Mouse (Mus musculus): ENCODE results near the gene Capza2. TPM values are rescaled to one million over a fixed set of nuclear protein-coding genes. Genes with fewer than 3 reads are reported as not detected.

The Capza2 gene
- total RNA-seq, 1 experiment: 73.4 TPM

DNA sequence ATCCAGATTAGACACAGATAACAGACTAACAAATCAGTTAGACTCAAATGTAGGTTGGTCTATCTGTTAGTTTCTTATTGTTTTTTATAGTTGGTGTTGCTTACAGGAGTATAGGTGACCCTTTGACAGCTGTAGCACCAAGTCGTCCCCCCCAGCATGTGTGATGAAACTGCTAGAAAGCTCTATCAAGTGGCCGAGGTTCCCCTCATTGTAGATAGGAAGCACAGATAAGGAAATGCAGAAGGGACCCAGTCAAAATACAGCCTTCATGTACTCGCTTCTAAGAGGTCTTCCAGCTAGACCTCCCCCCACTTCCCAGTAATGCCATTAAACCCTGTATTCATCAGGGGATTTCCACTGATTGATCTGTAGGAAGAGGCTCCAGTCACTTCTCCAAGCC, 6.7 kb downstream of the Capza2 start:
- Histone ChIP-seq H3K9me3 (ENCODE audit: control insufficient read depth, insufficient read depth, low read depth, low read length) (no peaks in the 10 kb centered on the region), H3K36me3 (ENCODE audit: control insufficient read depth, insufficient read depth, low read length, poor library complexity, severe bottlenecking) (no peaks in the 10 kb centered on the region), H3K9ac (ENCODE audit: insufficient read depth, low read depth, low read length, poor library complexity, severe bottlenecking) (no peak overlapping the region), H3K4me1 (ENCODE audit: control insufficient read depth in 2 of 2, insufficient read depth in 2 of 2, low read length in 2 of 2, poor library complexity in 1 of 2) (peaks cover 0 to 4% of the 10 kb centered on the region in 2 experiments; a peak in 1 of 4 replicates), H3K27ac (ENCODE audit: insufficient read depth, low read depth, low read length, poor library complexity, severe bottlenecking) (no peak overlapping the region), H3K4me3 (ENCODE audit: insufficient read depth in 1 of 2, low read depth in 1 of 2, low read length in 2 of 2, poor library complexity in 1 of 2, severe bottlenecking in 1 of 2) (no peak overlapping the region)
- DNase-seq (ENCODE audit: low read depth, low spot score): no peak
- in situ Hi-C loops (cut with MboI; ENCODE audit: low sequenced_read_pairs in 2 of 2, unreplicated experiment in 2 of 2): no loop called here
- TF ChIP-seq HCFC1 (IDR thresholded peaks at IDR 0.05; ENCODE audit: borderline replicate concordance, insufficient read depth, low read length): no peak
- no peak for TF ChIP-seq ZC3H11A (IDR thresholded peaks at IDR 0.05; ENCODE audit: borderline replicate concordance, low read depth, low read length)
- no peak for TF ChIP-seq ZNF384 (IDR thresholded peaks at IDR 0.05; ENCODE audit: low read depth, low read length)
- no peak for TF ChIP-seq CHD2 (IDR thresholded peaks at IDR 0.05; ENCODE audit: low read depth, low read length)
- no peak for TF ChIP-seq MAFK (IDR thresholded peaks at IDR 0.05; ENCODE audit: insufficient read depth, low read depth, low read length)

DNA sequence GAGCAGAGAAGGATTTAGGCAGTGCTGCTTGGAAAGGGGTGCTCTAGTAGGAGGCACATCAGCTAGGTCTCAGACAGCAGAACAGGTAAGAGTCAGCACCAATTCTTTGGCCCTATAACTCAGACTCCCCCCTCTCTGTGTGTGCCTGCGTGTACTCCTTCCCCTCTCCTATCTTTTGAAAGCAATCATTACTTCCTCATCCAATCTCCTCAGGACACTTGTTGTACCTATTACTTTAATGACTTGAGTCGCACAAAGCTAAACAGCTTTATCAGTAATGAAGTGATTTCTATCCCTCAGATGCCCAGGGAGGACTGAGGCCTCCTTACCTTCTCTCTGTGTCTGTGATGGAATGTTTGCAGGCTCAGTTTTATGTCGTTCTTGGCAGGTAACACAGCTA, 10.1 kb downstream of the Capza2 start:
- TF ChIP-seq HCFC1 (IDR thresholded peaks at IDR 0.05; ENCODE audit: borderline replicate concordance, insufficient read depth, low read length) (no peak), MAFK (IDR thresholded peaks at IDR 0.05; ENCODE audit: insufficient read depth, low read depth, low read length) (no peak), CHD2 (IDR thresholded peaks at IDR 0.05; ENCODE audit: low read depth, low read length) (no peak), ZNF384 (IDR thresholded peaks at IDR 0.05; ENCODE audit: low read depth, low read length) (no peak), ZC3H11A (IDR thresholded peaks at IDR 0.05; ENCODE audit: borderline replicate concordance, low read depth, low read length) (no peak)
- in situ Hi-C loops (cut with MboI; ENCODE audit: low sequenced_read_pairs in 2 of 2, unreplicated experiment in 2 of 2): no loop called here
- peaks cover 5% of the 10 kb centered on the region; the same call in 1 of the 2 replicates for H3K36me3 ChIP-seq (ENCODE audit: control insufficient read depth, insufficient read depth, low read length, poor library complexity, severe bottlenecking)
- no peaks in the 10 kb centered on the region for H3K4me1 ChIP-seq (ENCODE audit: control insufficient read depth in 2 of 2, insufficient read depth in 2 of 2, low read length in 2 of 2, poor library complexity in 1 of 2)
- H3K9me3 ChIP-seq (ENCODE audit: control insufficient read depth, insufficient read depth, low read depth, low read length): no peaks in the 10 kb centered on the region
- no peak overlapping the region for H3K9ac ChIP-seq (ENCODE audit: insufficient read depth, low read depth, low read length, poor library complexity, severe bottlenecking)
- DNase-seq (ENCODE audit: low read depth, low spot score): no peak
- H3K4me3 ChIP-seq (ENCODE audit: insufficient read depth in 1 of 2, low read depth in 1 of 2, low read length in 2 of 2, poor library complexity in 1 of 2, severe bottlenecking in 1 of 2): no peak overlapping the region
- no peak overlapping the region for H3K27ac ChIP-seq (ENCODE audit: insufficient read depth, low read depth, low read length, poor library complexity, severe bottlenecking)

DNA sequence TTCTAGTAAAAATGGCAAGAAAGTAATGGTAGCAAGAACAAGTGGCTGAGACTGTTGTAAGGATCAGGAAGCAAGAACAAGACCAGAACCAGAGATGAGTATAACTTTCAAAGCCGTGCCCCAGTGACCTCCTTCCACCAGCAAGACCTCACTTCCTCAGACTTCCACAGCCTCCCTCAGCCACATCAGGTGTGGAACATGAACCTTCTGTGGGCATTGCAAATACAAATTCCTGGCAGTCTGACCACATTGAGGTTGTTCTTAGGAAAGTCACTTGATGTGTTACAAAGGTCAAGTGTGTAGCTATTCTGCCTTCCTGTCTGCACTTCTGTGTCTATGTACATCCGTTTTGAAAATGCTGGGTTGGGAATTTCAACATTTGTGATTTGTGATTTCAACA, 16.1 kb downstream of the Capza2 start:
- DNase-seq (ENCODE audit: low read depth, low spot score): no peak
- Histone ChIP-seq H3K36me3 (ENCODE audit: control insufficient read depth, insufficient read depth, low read length, poor library complexity, severe bottlenecking) (peaks cover 12% of the 10 kb centered on the region), H3K4me3 (ENCODE audit: insufficient read depth in 1 of 2, low read depth in 1 of 2, low read length in 2 of 2, poor library complexity in 1 of 2, severe bottlenecking in 1 of 2) (no peak overlapping the region), H3K4me1 (ENCODE audit: control insufficient read depth in 2 of 2, insufficient read depth in 2 of 2, low read length in 2 of 2, poor library complexity in 1 of 2) (no peaks in the 10 kb centered on the region), H3K27ac (ENCODE audit: insufficient read depth, low read depth, low read length, poor library complexity, severe bottlenecking) (no peak overlapping the region), H3K9me3 (ENCODE audit: control insufficient read depth, insufficient read depth, low read depth, low read length) (no peaks in the 10 kb centered on the region), H3K9ac (ENCODE audit: insufficient read depth, low read depth, low read length, poor library complexity, severe bottlenecking) (no peak overlapping the region)
- in situ Hi-C loops (cut with MboI; ENCODE audit: low sequenced_read_pairs in 2 of 2, unreplicated experiment in 2 of 2): no loop called here
- TF ChIP-seq ZC3H11A (IDR thresholded peaks at IDR 0.05; ENCODE audit: borderline replicate concordance, low read depth, low read length) (no peak), ZNF384 (IDR thresholded peaks at IDR 0.05; ENCODE audit: low read depth, low read length) (no peak), HCFC1 (IDR thresholded peaks at IDR 0.05; ENCODE audit: borderline replicate concordance, insufficient read depth, low read length) (no peak), MAFK (IDR thresholded peaks at IDR 0.05; ENCODE audit: insufficient read depth, low read depth, low read length) (no peak), CHD2 (IDR thresholded peaks at IDR 0.05; ENCODE audit: low read depth, low read length) (no peak)

DNA sequence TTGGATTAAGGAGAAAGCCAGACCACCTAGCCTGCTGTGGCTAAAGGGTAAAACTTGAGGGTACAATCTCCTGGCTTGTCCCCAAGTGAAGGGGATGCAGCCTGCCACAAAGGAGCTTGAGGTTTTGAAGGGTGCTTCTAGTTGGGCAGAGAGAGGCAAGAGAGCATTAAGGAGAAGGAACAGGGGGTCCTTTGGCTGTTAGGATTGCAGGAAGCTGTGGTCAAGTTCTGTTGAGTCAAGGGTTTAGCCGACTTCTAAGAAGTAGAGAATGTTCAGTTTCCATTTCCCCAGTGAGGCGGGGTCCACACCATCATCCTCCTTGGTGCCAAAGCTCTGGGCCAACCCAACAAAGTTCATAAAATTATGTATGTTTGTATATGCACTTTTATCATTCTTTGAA, 19.0 kb downstream of the Capza2 start:
- H3K9me3 ChIP-seq (ENCODE audit: control insufficient read depth, insufficient read depth, low read depth, low read length): no peaks in the 10 kb centered on the region
- H3K27ac ChIP-seq (ENCODE audit: insufficient read depth, low read depth, low read length, poor library complexity, severe bottlenecking): no peak overlapping the region
- H3K4me1 ChIP-seq (ENCODE audit: control insufficient read depth in 2 of 2, insufficient read depth in 2 of 2, low read length in 2 of 2, poor library complexity in 1 of 2): no peaks in the 10 kb centered on the region
- in situ Hi-C loops (cut with MboI; ENCODE audit: low sequenced_read_pairs in 2 of 2, unreplicated experiment in 2 of 2): no loop called here
- TF ChIP-seq ZNF384 (IDR thresholded peaks at IDR 0.05; ENCODE audit: low read depth, low read length): no peak
- peaks cover 12% of the 10 kb centered on the region for H3K36me3 ChIP-seq (ENCODE audit: control insufficient read depth, insufficient read depth, low read length, poor library complexity, severe bottlenecking)
- no peak for DNase-seq (ENCODE audit: low read depth, low spot score)
- no peak overlapping the region for H3K9ac ChIP-seq (ENCODE audit: insufficient read depth, low read depth, low read length, poor library complexity, severe bottlenecking)
- no peak overlapping the region for H3K4me3 ChIP-seq (ENCODE audit: insufficient read depth in 1 of 2, low read depth in 1 of 2, low read length in 2 of 2, poor library complexity in 1 of 2, severe bottlenecking in 1 of 2)

DNA sequence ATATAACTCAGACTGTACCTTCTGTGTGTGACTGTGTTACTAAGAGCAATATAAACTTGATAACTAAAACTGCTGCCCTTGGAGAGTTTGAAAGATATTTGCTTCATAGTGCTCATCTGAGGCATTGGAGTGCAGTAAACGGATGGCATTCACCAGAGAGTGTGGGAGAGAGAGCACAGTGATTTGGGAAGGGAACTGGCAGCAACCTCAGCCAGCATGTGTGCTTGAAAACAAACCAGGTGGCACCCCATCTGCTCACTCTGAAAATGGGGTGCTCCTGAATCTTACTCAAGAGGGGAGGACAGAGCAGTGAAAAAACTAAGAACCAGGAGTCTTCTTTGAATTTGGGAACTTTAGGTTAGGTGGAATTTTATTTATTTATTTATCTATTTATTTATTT, 21.3 kb downstream of the Capza2 start:
- Histone ChIP-seq H3K4me1 (ENCODE audit: control insufficient read depth in 2 of 2, insufficient read depth in 2 of 2, low read length in 2 of 2, poor library complexity in 1 of 2) (no peaks in the 10 kb centered on the region), H3K4me3 (ENCODE audit: insufficient read depth in 1 of 2, low read depth in 1 of 2, low read length in 2 of 2, poor library complexity in 1 of 2, severe bottlenecking in 1 of 2) (no peak overlapping the region), H3K36me3 (ENCODE audit: control insufficient read depth, insufficient read depth, low read length, poor library complexity, severe bottlenecking) (peaks cover 11% of the 10 kb centered on the region), H3K27ac (ENCODE audit: insufficient read depth, low read depth, low read length, poor library complexity, severe bottlenecking) (no peak overlapping the region), H3K9me3 (ENCODE audit: control insufficient read depth, insufficient read depth, low read depth, low read length) (no peaks in the 10 kb centered on the region), H3K9ac (ENCODE audit: insufficient read depth, low read depth, low read length, poor library complexity, severe bottlenecking) (no peak overlapping the region)
- no peak for DNase-seq (ENCODE audit: low read depth, low spot score)
- in situ Hi-C loops (cut with MboI; ENCODE audit: low sequenced_read_pairs in 2 of 2, unreplicated experiment in 2 of 2): no loop called here
- no peak for TF ChIP-seq HCFC1 (IDR thresholded peaks at IDR 0.05; ENCODE audit: borderline replicate concordance, insufficient read depth, low read length)

All from ES-E14 (cell line).